Mouse (Mus musculus) forebrain, embryonic 13.5 days (tissue): ENCODE results near the gene Entpd5. TPM values are rescaled to one million over a fixed set of nuclear protein-coding genes. Genes with fewer than 3 reads are reported as not detected.

ENCODE experiments used
- ATAC-seq: fragments of 200-750 bp; cut with Nextera tagmentation; 2 replicates; pipeline ENCODE4 v1.8.0; 2017
- H3K27ac ChIP-seq: fragments of 300-500 bp; sonication (generic); 2 replicates; pipeline ENCODE4 v1.5.1; 2015; ENCODE audit warnings: inconsistent platforms, mild to moderate bottlenecking, moderate library complexity
- H3K27me3 ChIP-seq: fragments of 300-500 bp; sonication (generic); 2 replicates; pipeline ENCODE4 v1.6.1; 2015; ENCODE audit warnings: mild to moderate bottlenecking, inconsistent platforms
- H3K36me3 ChIP-seq: fragments of 300-500 bp; sonication (generic); 2 replicates; pipeline ENCODE4 v1.6.1; 2015; ENCODE audit warnings: mild to moderate bottlenecking, inconsistent platforms; ENCODE audit not compliant: poor library complexity, severe bottlenecking
- H3K4me1 ChIP-seq: fragments of 300-500 bp; sonication (generic); 2 replicates; pipeline ENCODE4 v1.6.1; 2015; ENCODE audit warnings: inconsistent platforms
- H3K4me2 ChIP-seq: fragments of 300-500 bp; sonication (generic); 2 replicates; pipeline ENCODE4 v1.6.1; 2015; ENCODE audit warnings: inconsistent platforms, mild to moderate bottlenecking, moderate library complexity
- H3K4me3 ChIP-seq: fragments of 300-500 bp; sonication (generic); 2 replicates; pipeline ENCODE4 v1.5.1; 2015; ENCODE audit warnings: mild to moderate bottlenecking, inconsistent platforms
- H3K9ac ChIP-seq: fragments of 300-500 bp; sonication (generic); 2 replicates; pipeline ENCODE4 v1.6.1; 2015; ENCODE audit warnings: mild to moderate bottlenecking, inconsistent platforms
- H3K9me3 ChIP-seq: fragments of 300-500 bp; sonication (generic); replicated peaks from 2 replicates; pipeline ENCODE4 v1.6.1; 2016; ENCODE audit warnings: inconsistent platforms
- WGBS: fragments of 180-500 bp; shearing (Covaris S2); methylation state at CpG from one replicate; pipeline ENCODE4 v1.1.7; 2015; 5-methylcytosine and 5-hydroxymethylcytosine counted together
- polyA plus RNA-seq: library from polyadenylated mRNA; unstranded; fragments of >200 nt; fragmentation: Nextera tagmentation; extraction: Ambion mirVana; gene quantifications from 2 replicates; pipeline ENCODE4 v1.2.1, GENCODE M21; 2015

Gene Entpd5
- polyA plus RNA-seq, 1 experiment from 2014 or later: 8.8 TPM

DNA sequence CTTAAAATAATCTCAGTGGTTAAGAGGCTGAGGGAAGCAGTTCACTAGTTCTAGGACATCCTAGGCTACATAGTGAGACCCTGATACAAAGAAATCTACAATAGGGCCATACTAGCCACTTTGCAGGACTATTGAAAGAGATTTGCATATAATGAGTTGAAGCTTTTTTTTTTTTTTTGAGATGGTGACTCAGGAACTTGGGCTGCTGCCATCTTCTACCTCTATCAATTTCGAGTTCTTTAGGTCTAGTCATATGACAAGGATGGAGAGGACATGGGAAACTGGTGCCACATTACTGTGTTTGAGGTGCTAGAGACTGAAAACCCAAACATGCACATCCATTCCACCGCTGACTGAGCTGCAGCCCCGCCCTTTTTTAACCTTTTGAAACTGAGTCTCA lies 15.2 kb upstream of the Entpd5 start:
- no peak for ATAC-seq
- H3K4me3 ChIP-seq: no peak overlapping the region

DNA sequence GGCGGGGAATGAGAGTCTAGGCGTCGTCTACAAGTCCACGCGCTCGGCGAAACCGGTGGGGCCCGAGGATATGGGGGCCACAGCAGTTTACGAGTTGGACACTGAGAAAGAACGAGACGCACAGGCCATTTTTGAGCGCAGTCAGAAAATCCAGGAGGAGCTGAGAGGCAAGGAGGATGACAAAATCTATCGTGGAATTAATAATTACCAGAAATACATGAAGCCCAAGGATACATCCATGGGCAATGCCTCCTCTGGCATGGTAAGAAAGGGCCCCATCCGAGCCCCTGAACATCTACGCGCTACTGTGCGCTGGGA lies 8.7 kb upstream of the Entpd5 start:
- peak overlapping the region; percentile 60 for H3K4me3 ChIP-seq
- peak overlapping the region; percentile 61 for H3K9ac ChIP-seq
- no peak for ATAC-seq
- 0 out of 2 replicates have a peak, but pooled peaks cover 5% of the 10 kb centered on the region for H3K9me3 ChIP-seq
- H3K4me1 ChIP-seq: peaks cover 8% of the 10 kb centered on the region
- WGBS: 38% methylated on average over 18 of the region's 18 CpGs
- peak overlapping the region; percentile 74 for H3K27ac ChIP-seq
- no peaks in the 10 kb centered on the region for H3K36me3 ChIP-seq
- H3K4me2 ChIP-seq: peak overlapping the region; percentile 65
- no peaks in the 10 kb centered on the region for H3K27me3 ChIP-seq

More for the DNA sequence above, 15.2 kb upstream of the Entpd5 start:
- no peaks in the 10 kb centered on the region for H3K9me3 ChIP-seq
- H3K4me2 ChIP-seq: no peak overlapping the region
- no peak overlapping the region for H3K27ac ChIP-seq
- H3K36me3 ChIP-seq: no peaks in the 10 kb centered on the region
- no peak overlapping the region for H3K9ac ChIP-seq
- no peaks in the 10 kb centered on the region for H3K27me3 ChIP-seq
- 53% methylated on average over 3 of the region's 3 CpGs for WGBS
- no peaks in the 10 kb centered on the region for H3K4me1 ChIP-seq

DNA sequence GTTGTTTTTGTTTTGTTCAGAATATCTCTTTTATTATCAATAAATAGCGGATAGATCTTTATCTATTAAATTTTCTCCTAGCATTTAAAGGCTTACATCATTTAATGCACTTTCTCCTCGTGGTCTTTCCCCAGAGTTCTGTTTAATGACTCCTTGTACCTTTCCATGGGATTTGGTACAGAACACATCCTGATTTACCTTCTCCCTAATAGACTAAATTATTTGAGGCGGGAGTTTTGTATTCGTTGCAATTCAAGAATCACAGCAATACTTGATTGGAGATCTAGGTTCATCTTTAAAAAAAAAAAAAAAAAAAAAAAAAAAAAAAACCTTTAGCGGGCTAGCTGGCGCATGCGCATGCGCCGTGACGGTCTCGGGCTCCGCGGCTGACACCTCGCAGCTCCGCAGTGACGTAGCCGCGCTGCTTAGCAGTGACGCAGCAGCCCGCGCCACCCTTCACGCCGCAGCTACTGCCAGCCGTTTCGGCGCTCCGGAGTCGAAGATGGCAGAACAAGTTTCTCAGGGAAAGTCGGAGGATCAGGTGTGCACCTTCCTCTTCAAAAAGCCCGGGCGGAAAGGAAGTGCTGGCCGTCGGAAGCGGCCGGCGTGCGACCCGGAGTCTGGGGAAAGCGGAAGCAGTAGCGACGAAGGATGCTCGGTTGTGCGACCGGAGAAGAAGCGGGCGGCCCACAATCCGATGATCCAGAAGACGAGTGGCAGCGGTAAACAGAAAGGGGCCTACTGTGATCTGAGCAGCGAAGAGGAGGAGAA lies 8.2 kb upstream of the Entpd5 start, which contains the start of gene Rnf113a2:
TSS of gene Rnf113a2 (plus strand) at position 363 of the 771 bp plus-strand sequence.
- 3% methylated on average over 50 of the region's 50 CpGs for whole genome bisulfite sequencing
- peak within 1 kb of the TSS; percentile 65 for H3K4me2 ChIP-seq
- peak within 1 kb of the TSS; percentile 74 for H3K27ac ChIP-seq
- no peaks in the 10 kb centered on the region for H3K27me3 ChIP-seq
- H3K4me3 ChIP-seq: peak within 1 kb of the TSS; percentile 60
- H3K9ac ChIP-seq: peak within 1 kb of the TSS; percentile 61
- H3K36me3 ChIP-seq: no peaks in the 10 kb centered on the region
- H3K9me3 ChIP-seq: 0 out of 2 replicates have a peak, but pooled peaks cover 5% of the 10 kb centered on the region
- peak; percentile 98 for ATAC-seq
- peaks cover 8% of the 10 kb centered on the region for H3K4me1 ChIP-seq

DNA sequence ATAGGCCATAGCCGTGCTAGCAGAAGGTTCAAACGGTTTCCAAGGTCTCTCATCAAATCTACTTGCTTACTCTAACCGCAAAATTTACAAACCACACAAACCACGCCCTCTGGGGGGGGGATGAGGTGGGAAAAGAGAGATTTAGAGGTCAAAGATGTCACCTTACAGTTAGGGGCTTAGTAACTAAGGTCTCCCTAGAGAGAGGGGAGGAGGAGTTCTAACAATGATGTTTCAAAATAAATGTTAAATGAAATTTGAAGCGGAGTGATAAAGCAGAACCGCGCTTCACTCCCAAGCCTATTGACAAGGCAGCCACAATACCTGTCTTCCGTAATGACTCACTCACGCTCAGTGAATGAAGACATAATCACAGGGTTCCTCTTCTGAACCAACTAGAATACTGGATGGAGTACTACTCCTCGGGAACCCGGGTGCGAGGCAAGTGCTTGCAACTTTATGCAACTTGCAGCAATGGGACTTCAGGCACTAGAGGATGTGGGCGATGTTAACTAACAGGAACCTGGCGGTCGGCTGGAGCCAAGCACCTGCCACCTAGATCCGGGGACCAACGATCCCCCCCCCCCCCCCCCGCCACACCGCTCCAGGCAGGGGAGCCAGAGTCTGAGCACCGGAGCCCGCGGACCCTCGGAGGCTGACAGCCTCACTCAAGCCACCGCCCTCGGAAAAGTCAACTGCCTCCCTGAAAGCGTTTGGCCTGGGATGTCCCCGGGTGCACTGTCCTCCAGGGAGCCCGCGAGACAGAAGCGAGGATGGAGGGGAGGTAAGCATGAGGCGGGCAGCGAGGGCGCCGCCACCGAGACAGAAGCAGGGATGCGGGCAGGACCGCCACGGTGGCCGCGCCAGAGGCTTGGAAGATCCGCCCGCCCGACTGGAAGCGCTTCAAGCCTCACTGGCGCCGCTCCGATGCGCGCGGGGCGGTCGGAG lies 683 bp downstream of the Entpd5 start:
- Histone ChIP-seq H3K36me3 (no peaks in the 10 kb centered on the region), H3K27ac (peak overlapping the region; percentile 76), H3K4me1 (peaks cover 10% of the 10 kb centered on the region), H3K27me3 (peaks cover 7% of the 10 kb centered on the region; the same call in 1 of the 2 replicates), H3K9ac (peak overlapping the region; percentile 80), H3K4me3 (peak overlapping the region; percentile 73), H3K4me2 (peak overlapping the region; percentile 90), H3K9me3 (no peaks in the 10 kb centered on the region)
- WGBS: 2% methylated on average over 45 of the region's 52 CpGs
- peak; percentile 76 for ATAC-seq

DNA sequence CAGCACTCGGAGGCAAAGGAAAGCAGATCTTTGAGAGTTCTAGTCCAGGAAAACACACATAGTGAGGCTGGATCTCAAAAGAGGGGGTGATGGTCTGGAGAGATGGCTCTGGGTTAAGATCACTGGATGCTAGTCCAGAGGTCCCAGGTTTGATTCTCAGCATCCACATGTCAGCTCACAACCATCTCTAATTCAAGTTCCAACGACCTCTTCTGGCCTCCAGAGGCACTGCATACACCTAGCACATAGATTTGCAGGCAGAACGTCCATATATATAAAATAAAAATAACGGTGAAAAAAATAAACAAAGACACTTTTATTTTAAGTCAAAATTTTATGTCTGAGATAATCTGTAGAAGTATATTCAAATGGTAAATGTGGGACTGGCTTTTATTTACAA lies 1.6 kb downstream of the Entpd5 start:
- Histone ChIP-seq H3K27ac (no peak overlapping the region), H3K27me3 (peaks cover 7% of the 10 kb centered on the region; the same call in 1 of the 2 replicates), H3K4me1 (peaks cover 10% of the 10 kb centered on the region), H3K4me2 (no peak overlapping the region), H3K4me3 (no peak overlapping the region), H3K9me3 (no peaks in the 10 kb centered on the region), H3K9ac (no peak overlapping the region), H3K36me3 (no peaks in the 10 kb centered on the region)
- 61% methylated on average over 4 of the region's 4 CpGs for WGBS
- ATAC-seq: no peak

DNA sequence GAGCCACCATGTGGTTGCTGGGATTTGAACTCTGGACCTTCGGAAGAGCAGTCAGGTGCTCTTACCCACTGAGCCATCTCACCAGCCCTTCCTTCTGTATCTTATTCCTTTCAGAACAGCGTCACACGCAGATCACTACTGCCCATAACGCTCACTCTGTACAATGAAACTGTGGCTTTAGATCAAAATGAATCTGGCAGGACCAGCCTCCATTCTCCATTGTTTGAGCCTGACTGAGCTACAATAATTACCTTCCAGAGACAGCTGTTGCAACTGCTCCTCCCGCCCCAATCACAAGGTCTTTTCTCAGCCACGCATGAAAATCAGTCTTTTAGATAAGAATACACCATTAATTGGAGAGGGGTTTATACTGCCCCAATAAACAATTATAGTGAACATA lies 4.3 kb downstream of the Entpd5 start:
- ATAC-seq: no peak
- no peak overlapping the region for H3K4me2 ChIP-seq
- peaks cover 10% of the 10 kb centered on the region for H3K4me1 ChIP-seq
- H3K36me3 ChIP-seq: no peaks in the 10 kb centered on the region
- H3K27ac ChIP-seq: no peak overlapping the region
- no peaks in the 10 kb centered on the region for H3K9me3 ChIP-seq
- no peaks in the 10 kb centered on the region for H3K27me3 ChIP-seq
- no peak overlapping the region for H3K4me3 ChIP-seq
- WGBS: 51% methylated on average over 6 of the region's 6 CpGs
- H3K9ac ChIP-seq: no peak overlapping the region

DNA sequence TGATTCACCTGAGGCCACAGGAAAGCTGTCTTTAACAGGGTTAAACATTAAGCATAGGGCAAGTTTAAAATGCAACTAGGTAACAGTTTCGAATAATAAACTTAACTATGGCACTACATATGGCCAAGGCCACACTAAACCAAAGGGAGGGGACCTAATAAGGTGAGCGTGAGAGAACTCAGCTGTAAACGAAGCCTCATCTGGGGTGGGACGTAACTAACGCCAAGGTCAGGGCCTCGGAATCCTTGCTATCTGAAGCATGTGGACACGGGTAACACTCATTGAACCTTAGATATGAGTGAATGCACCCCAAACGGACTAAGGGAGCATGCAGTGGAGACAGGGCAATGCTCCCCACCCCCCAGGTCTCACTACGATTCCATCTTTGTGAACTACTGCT lies 5.9 kb downstream of the Entpd5 start:
- Histone ChIP-seq H3K27me3 (no peaks in the 10 kb centered on the region), H3K36me3 (no peaks in the 10 kb centered on the region), H3K4me3 (no peak overlapping the region), H3K4me2 (no peak overlapping the region), H3K4me1 (peaks cover 4% of the 10 kb centered on the region), H3K9me3 (no peaks in the 10 kb centered on the region), H3K27ac (no peak overlapping the region), H3K9ac (no peak overlapping the region)
- no peak for ATAC-seq
- WGBS: 86% methylated on average over 9 of the region's 9 CpGs

DNA sequence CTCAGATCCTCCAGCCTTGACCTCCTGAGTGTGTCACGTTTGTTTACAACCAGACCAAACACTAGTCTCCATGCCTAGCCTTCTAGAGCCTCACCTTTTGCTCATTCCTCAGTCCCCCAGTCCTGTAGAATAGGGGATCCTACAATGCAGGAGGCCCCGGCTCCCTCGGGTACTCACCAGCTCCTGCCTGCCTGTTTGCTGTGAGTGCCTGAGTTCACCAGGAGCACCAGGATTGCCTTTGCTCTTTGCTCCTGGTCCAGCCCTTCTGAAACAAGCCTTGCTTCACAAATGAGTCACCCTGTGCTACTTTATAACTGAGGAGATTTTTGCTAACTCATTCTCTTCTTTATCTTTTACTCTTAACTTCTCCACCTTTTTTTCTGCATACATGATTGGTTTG lies 8.2 kb downstream of the Entpd5 start:
- Histone ChIP-seq H3K4me3 (no peak overlapping the region), H3K4me1 (no peaks in the 10 kb centered on the region), H3K9me3 (no peaks in the 10 kb centered on the region), H3K27me3 (no peaks in the 10 kb centered on the region), H3K36me3 (no peaks in the 10 kb centered on the region), H3K27ac (no peak overlapping the region), H3K9ac (no peak overlapping the region), H3K4me2 (no peak overlapping the region)
- WGBS: 79% methylated on average over 3 of the region's 3 CpGs
- ATAC-seq: no peak

DNA sequence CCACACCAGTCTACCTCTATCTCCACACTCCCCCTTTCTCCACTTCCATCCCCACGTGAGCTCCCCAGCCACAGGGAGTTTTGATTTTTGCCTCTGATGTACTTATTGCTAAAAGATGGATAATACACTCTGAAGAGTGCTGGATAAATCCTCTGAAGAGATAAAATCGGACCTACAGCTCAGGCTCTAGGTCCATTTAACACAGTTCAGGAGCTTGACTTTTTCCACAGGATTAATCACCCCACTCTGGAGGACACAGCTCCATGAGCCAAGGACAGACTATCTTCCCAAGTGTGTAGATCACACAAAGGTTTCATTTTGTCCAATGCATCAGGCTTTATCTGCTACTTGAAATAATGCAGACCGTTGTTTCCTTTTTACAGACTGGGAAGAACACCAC lies 8.8 kb downstream of the Entpd5 start:
- H3K4me1 ChIP-seq: no peaks in the 10 kb centered on the region
- ATAC-seq: no peak

DNA sequence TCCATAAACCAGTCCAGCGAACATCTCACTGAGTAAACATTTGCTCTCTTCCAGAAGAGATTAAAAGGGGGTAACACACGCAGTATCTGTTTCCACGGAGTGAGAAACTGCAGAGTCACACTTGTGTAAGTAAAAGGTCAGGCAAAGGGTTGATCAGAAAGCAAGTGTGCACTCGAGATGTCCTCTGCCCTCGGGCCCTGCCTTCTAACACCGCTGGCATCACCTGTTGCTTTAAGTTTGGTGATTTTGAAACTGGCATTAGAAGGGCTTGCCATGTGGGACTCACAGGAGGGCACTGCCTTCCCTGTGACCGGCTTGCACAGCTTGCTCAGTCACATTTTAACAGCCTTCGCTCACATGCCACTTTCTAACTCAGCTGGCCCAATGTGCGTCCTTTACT lies 9.2 kb downstream of the Entpd5 start:
- WGBS: 88% methylated on average over 9 of the region's 9 CpGs
- Histone ChIP-seq H3K9me3 (no peaks in the 10 kb centered on the region), H3K27ac (no peak overlapping the region), H3K4me1 (no peaks in the 10 kb centered on the region), H3K4me2 (no peak overlapping the region), H3K27me3 (no peaks in the 10 kb centered on the region), H3K4me3 (no peak overlapping the region), H3K36me3 (no peaks in the 10 kb centered on the region), H3K9ac (no peak overlapping the region)
- ATAC-seq: no peak

More for the DNA sequence above, 8.8 kb downstream of the Entpd5 start:
- Histone ChIP-seq H3K4me3 (no peak overlapping the region), H3K27me3 (no peaks in the 10 kb centered on the region), H3K4me2 (no peak overlapping the region), H3K9me3 (no peaks in the 10 kb centered on the region), H3K27ac (no peak overlapping the region), H3K36me3 (no peaks in the 10 kb centered on the region), H3K9ac (no peak overlapping the region)
- 87% methylated on average over 3 of the region's 3 CpGs for WGBS

DNA sequence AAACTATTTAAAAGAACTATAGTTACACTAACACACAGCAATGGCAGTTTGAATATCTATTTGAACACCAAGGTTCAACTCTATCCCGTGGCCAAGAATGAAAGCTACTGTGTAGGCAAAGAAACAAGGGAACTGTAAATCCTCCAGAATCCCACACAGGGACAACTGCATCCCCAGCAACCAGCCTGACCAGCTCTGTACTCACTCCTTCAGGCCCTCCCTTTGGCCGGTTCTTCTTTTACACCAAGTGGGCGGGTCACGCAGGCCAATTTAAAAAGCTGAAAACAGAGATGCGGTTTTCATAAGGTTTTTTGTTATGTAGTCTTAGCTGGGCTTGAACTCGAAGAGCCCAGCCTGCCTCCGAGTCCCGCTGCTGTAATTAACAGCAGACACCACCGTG lies 9.7 kb downstream of the Entpd5 start:
- no peaks in the 10 kb centered on the region for H3K27me3 ChIP-seq
- H3K4me2 ChIP-seq: no peak overlapping the region
- H3K4me3 ChIP-seq: no peak overlapping the region
- no peaks in the 10 kb centered on the region for H3K36me3 ChIP-seq
- H3K27ac ChIP-seq: no peak overlapping the region
- H3K9me3 ChIP-seq: no peaks in the 10 kb centered on the region
- H3K4me1 ChIP-seq: no peaks in the 10 kb centered on the region
- WGBS: 81% methylated on average over 9 of the region's 9 CpGs
- no peak overlapping the region for H3K9ac ChIP-seq
- ATAC-seq: no peak

DNA sequence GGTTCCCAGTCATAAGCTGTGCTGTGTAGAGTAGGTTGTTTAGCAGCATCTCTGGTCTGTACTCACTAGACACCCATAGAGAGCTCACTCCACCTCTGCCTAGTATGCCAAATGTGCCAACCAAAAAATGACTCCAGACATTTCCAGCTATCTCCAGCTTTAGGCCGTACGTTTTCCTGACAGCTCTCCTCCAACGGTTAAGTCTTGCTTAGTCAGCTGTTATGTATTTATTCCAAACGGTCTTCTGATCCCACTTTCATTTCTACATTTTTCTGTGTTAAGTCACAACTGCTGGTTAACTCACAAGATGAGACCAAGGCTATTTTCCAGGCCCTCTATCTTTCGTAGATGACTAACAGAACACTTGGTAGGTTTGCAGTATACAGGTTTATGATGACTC lies 10.2 kb downstream of the Entpd5 start:
- no peak for ATAC-seq
- Histone ChIP-seq H3K27me3 (no peaks in the 10 kb centered on the region), H3K4me3 (no peak overlapping the region), H3K9me3 (no peaks in the 10 kb centered on the region), H3K4me2 (no peak overlapping the region), H3K27ac (no peak overlapping the region), H3K36me3 (no peaks in the 10 kb centered on the region), H3K9ac (no peak overlapping the region), H3K4me1 (no peaks in the 10 kb centered on the region)
- 86% methylated on average over 5 of the region's 5 CpGs for WGBS
